Mouse (Mus musculus) lung, postnatal 0 days (tissue): ENCODE results near the gene Macf1.

Source experiments
- CTCF ChIP-seq: IDR thresholded peaks from 2 replicates; pipeline ENCODE4 v1.5.1; 2016; ENCODE audit warnings: antibody characterized with exemption, mild to moderate bottlenecking
- EP300 ChIP-seq: IDR thresholded peaks from 2 replicates; pipeline ENCODE4 v1.6.1; 2016; ENCODE audit warnings: antibody characterized with exemption, mild to moderate bottlenecking, control low read depth

DNA sequence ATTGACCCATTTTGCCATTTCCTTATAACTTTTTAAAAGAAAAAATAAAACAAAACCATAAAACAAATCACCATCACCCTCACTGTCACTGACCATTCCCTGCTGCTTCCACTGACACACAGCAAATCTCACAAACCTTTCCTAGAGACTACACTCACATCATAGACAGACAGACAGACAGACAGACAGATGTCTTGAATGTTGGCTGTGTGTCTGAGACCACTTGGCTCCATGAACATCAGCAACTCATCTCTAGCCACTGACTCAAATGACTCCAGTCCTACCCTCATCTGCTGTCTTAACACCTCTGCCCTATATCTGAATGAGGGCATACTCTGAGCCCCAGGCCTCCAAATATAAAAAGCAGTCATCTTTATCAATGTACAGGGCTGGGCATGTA is 128.9 kb downstream of the Macf1 start:
- TF ChIP-seq CTCF, result no peak
- TF ChIP-seq EP300, result no peak
